Mouse (Mus musculus) CH12.LX (cell line): ENCODE data around the gene Zc3h7b. TPM values are rescaled to one million over a fixed set of nuclear protein-coding genes. Genes with fewer than 3 reads are reported as not detected.

Experiments
- DNase-seq: peaks from one replicate; pipeline ENCODE4 v3.0.0-alpha.2; 2013; ENCODE audit errors: extremely low read depth
- H3K27ac ChIP-seq: 2 replicates; pipeline ENCODE4 v1.5.1; 2012; ENCODE audit warnings: low read depth, mild to moderate bottlenecking, control low read depth, moderate library complexity; ENCODE audit not compliant: insufficient read depth
- H3K27me3 ChIP-seq: replicated peaks from 2 replicates; pipeline ENCODE3; 2012; ENCODE audit warnings: inconsistent platforms
- H3K36me3 ChIP-seq, 2 experiments: replicated peaks in 1 of 2; 2 replicates each; pipeline versions ENCODE3 to v1.6.1; 2012; ENCODE audit warnings: inconsistent platforms in 1 of 2, low read length in 1 of 2, mild to moderate bottlenecking in 1 of 2, mixed read lengths in 1 of 2, moderate library complexity in 1 of 2; ENCODE audit not compliant: control insufficient read depth in 1 of 2, insufficient read depth in 1 of 2
- H3K4me1 ChIP-seq, 2 experiments: 2 replicates each; pipeline ENCODE4 v1.6.1; 2012; ENCODE audit warnings: inconsistent platforms in 1 of 2, moderate library complexity in 1 of 2; ENCODE audit not compliant: insufficient read depth in 2 of 2, control insufficient read depth in 1 of 2
- H3K4me2 ChIP-seq: 2 replicates; pipeline ENCODE4 v1.6.1; 2012; ENCODE audit warnings: low read depth, mild to moderate bottlenecking, control low read depth; ENCODE audit not compliant: poor library complexity, insufficient read depth, severe bottlenecking
- H3K4me3 ChIP-seq, 3 experiments: fragments of 150-350 bp in 1 of 3; sonication (generic) in 1 of 3; replicated peaks in 1 of 3; 2 replicates each; pipeline versions ENCODE3 to v1.5.1; 2011 to 2012; ENCODE audit warnings: low read depth in 2 of 3, low read length in 2 of 3, mild to moderate bottlenecking in 2 of 3, moderate library complexity in 2 of 3, control low read depth in 1 of 3, improper control_type of control experiment in 1 of 3, inconsistent platforms in 1 of 3, mixed read lengths in 1 of 3; ENCODE audit not compliant: poor library complexity in 1 of 3
- H3K79me2 ChIP-seq: replicated peaks from 2 replicates; pipeline ENCODE4 v1.6.1; 2012; ENCODE audit warnings: mild to moderate bottlenecking, moderate library complexity; ENCODE audit not compliant: control insufficient read depth, poor library complexity, insufficient read depth, severe bottlenecking; ENCODE audit errors: extremely low read depth
- H3K9ac ChIP-seq: 2 replicates; pipeline ENCODE4 v1.6.1; 2012; ENCODE audit warnings: low read depth, mild to moderate bottlenecking, control low read depth, moderate library complexity; ENCODE audit not compliant: insufficient read depth
- H3K9me3 ChIP-seq: replicated peaks from 2 replicates; pipeline ENCODE3; 2012; ENCODE audit warnings: low read length, inconsistent platforms, mixed read lengths
- BHLHE40 ChIP-seq: IDR thresholded peaks from 2 replicates; pipeline ENCODE4 v1.6.1; 2011; ENCODE audit warnings: mild to moderate bottlenecking, low read depth, low read length, improper control_type of control experiment
- CHD2 ChIP-seq: IDR thresholded peaks from 2 replicates; pipeline ENCODE4 v1.6.1; 2011; ENCODE audit warnings: low read length, improper control_type of control experiment
- EP300 ChIP-seq: IDR thresholded peaks from 2 replicates; pipeline ENCODE4 v1.6.1; 2011; ENCODE audit warnings: low read length, improper control_type of control experiment
- ETS1 ChIP-seq: conservative IDR thresholded peaks from 2 replicates; pipeline ENCODE4 v1.6.1; 2012; ENCODE audit warnings: low read depth, mild to moderate bottlenecking, inconsistent platforms, low read length, improper control_type of control experiment, moderate library complexity
- GABPA ChIP-seq: IDR thresholded peaks from 2 replicates; pipeline ENCODE4 v1.6.1; 2012; ENCODE audit warnings: low read depth, low read length, improper control_type of control experiment, inconsistent platforms; ENCODE audit not compliant: insufficient replicate concordance
- HCFC1 ChIP-seq: IDR thresholded peaks from 2 replicates; pipeline ENCODE4 v1.6.1; 2012; ENCODE audit warnings: low read depth, mild to moderate bottlenecking, inconsistent platforms, low read length, improper control_type of control experiment
- IRF4 ChIP-seq: IDR thresholded peaks from 2 replicates; pipeline ENCODE4 v1.6.1; 2014; ENCODE audit warnings: low read depth, mild to moderate bottlenecking, inconsistent platforms, low read length, improper control_type of control experiment
- JUN ChIP-seq: IDR thresholded peaks from 2 replicates; pipeline ENCODE4 v1.6.1; 2011; ENCODE audit warnings: low read depth, mild to moderate bottlenecking, low read length, improper control_type of control experiment, moderate library complexity; ENCODE audit not compliant: insufficient read depth
- MAFK ChIP-seq: IDR thresholded peaks from 2 replicates; pipeline ENCODE4 v1.6.1; 2011; ENCODE audit warnings: low read length, improper control_type of control experiment; ENCODE audit not compliant: insufficient replicate concordance
- MAZ ChIP-seq: IDR thresholded peaks from 2 replicates; pipeline ENCODE4 v1.6.1; 2012; ENCODE audit warnings: low read depth, mild to moderate bottlenecking, inconsistent platforms, low read length, improper control_type of control experiment, moderate library complexity
- MEF2A ChIP-seq: IDR thresholded peaks from 2 replicates; pipeline ENCODE4 v1.6.1; 2014; ENCODE audit warnings: low read depth, mild to moderate bottlenecking, inconsistent platforms, low read length, improper control_type of control experiment, borderline replicate concordance
- MXI1 ChIP-seq: IDR thresholded peaks from 2 replicates; pipeline ENCODE4 v1.6.1; 2011; ENCODE audit warnings: mild to moderate bottlenecking, low read depth, low read length, improper control_type of control experiment
- MYC ChIP-seq: IDR thresholded peaks from 2 replicates; pipeline ENCODE4 v1.6.1; 2011; ENCODE audit warnings: low read depth, mild to moderate bottlenecking, improper control_type of control experiment, low read length
- NRF1 ChIP-seq: IDR thresholded peaks from 2 replicates; pipeline ENCODE4 v1.6.1; 2014; ENCODE audit warnings: low read depth, mild to moderate bottlenecking, inconsistent platforms, low read length, improper control_type of control experiment, moderate library complexity
- PAX5 ChIP-seq: IDR thresholded peaks from 2 replicates; pipeline ENCODE4 v1.6.1; 2012; ENCODE audit warnings: low read length, inconsistent platforms, mixed read lengths
- POLR2AphosphoS2 ChIP-seq: IDR thresholded peaks from 2 replicates; pipeline ENCODE4 v1.6.1; 2011; ENCODE audit warnings: low read depth, low read length, improper control_type of control experiment
- RCOR1 ChIP-seq: conservative IDR thresholded peaks from 2 replicates; pipeline ENCODE4 v1.6.1; 2012; ENCODE audit warnings: low read depth, mild to moderate bottlenecking, inconsistent platforms, low read length, improper control_type of control experiment
- SIN3A ChIP-seq: IDR thresholded peaks from 2 replicates; pipeline ENCODE4 v1.6.1; 2012; ENCODE audit warnings: low read length, improper control_type of control experiment, inconsistent platforms
- SMC3 ChIP-seq: IDR thresholded peaks from 2 replicates; pipeline ENCODE4 v1.6.1; 2011; ENCODE audit warnings: low read depth, low read length, improper control_type of control experiment
- TBP ChIP-seq: conservative IDR thresholded peaks from 2 replicates; pipeline ENCODE4 v1.6.1; 2011; ENCODE audit warnings: low read depth, low read length, improper control_type of control experiment
- TCF12 ChIP-seq: IDR thresholded peaks from 2 replicates; pipeline ENCODE4 v1.6.1; 2014; ENCODE audit warnings: low read depth, mild to moderate bottlenecking, inconsistent platforms, low read length, improper control_type of control experiment
- UBTF ChIP-seq: IDR thresholded peaks from 2 replicates; pipeline ENCODE4 v1.6.1; 2012; ENCODE audit warnings: low read depth, mild to moderate bottlenecking, inconsistent platforms, low read length, improper control_type of control experiment, moderate library complexity
- USF1 ChIP-seq: IDR thresholded peaks from 2 replicates; pipeline ENCODE4 v1.6.1; 2014; ENCODE audit warnings: low read depth, mild to moderate bottlenecking, inconsistent platforms, low read length, improper control_type of control experiment
- USF2 ChIP-seq: conservative IDR thresholded peaks from 2 replicates; pipeline ENCODE4 v1.6.1; 2011; ENCODE audit warnings: low read depth, low read length, improper control_type of control experiment
- ZC3H11A ChIP-seq: IDR thresholded peaks from 2 replicates; pipeline ENCODE4 v1.6.1; 2012; ENCODE audit warnings: low read depth, mild to moderate bottlenecking, inconsistent platforms, low read length, improper control_type of control experiment
- ZMIZ1 ChIP-seq: IDR thresholded peaks from 2 replicates; pipeline ENCODE4 v1.6.1; 2012; ENCODE audit warnings: low read depth, mild to moderate bottlenecking, inconsistent platforms, low read length, improper control_type of control experiment
- ZNF384 ChIP-seq: IDR thresholded peaks from 2 replicates; pipeline ENCODE4 v1.6.1; 2012; ENCODE audit warnings: low read depth, low read length, improper control_type of control experiment, inconsistent platforms
- dilution Hi-C: fragments of 300-500 bp; cut with MboI; formaldehyde crosslinking; loops from 2 replicates; pipeline ENCODE4 v1.14.3; 2020; ENCODE audit warnings: low sequenced_read_pairs; ENCODE audit not compliant: extremely low pct_unique_long_range_greater_than_20kb, extremely low pct_ligation_motif_present
- in situ Hi-C: fragments of 300-500 bp; cut with MboI; formaldehyde crosslinking; loops from 3 replicates; pipeline ENCODE4 v1.14.3; 2019; ENCODE audit warnings: low sequenced_read_pairs, low pct_ligation_motif_present, low pct_unique_long_range_greater_than_20kb, mixed read lengths
- polyA plus RNA-seq: library from polyadenylated mRNA; unstranded; fragments of >175 nt; gene quantifications from 2 replicates; pipeline ENCODE4 v1.2.1, GENCODE M21; 2012; ENCODE audit warnings: low read depth; ENCODE audit not compliant: insufficient read length
- total RNA-seq, 2 experiments: library from RNA; depleted of rRNA; stranded (reverse); fragments of 300-350 nt in 1 of 2; fragments of >200 nt in 1 of 2; gene quantifications; 2 replicates each; pipeline ENCODE4 v1.2.3; 2012 to 2014

Gene Zc3h7b
- total and polyA plus RNA-seq, 3 experiments = 8.4 to 43.1 (median 19.7) TPM

GRCm38 (mm10) chr15:81802941-81803351 lies 58.1 kb downstream of the Zc3h7b start:
- dilution Hi-C loops = no loop called here
- no peak for DNase-seq
- Histone ChIP-seq H3K27ac (no peak overlapping the region), H3K4me3 (peak overlapping the region in 1 of 3 experiments; percentile 2), H3K36me3 (no peaks in the 10 kb centered on the region)
- TF ChIP-seq NRF1 (no peak), HCFC1 (no peak), TBP (no peak), RCOR1 (no peak), SMC3 (no peak), JUN (no peak), MAZ (no peak), PAX5 (no peak), ZMIZ1 (no peak), USF1 (no peak), TCF12 (no peak), USF2 (no peak), SIN3A (no peak), IRF4 (no peak)
- TF ChIP-seq, all 38 proteins: peak for 0
- no peak overlapping the region for H3K4me2 ChIP-seq
- H3K79me2 ChIP-seq = no peaks in the 10 kb centered on the region
- no peaks in the 10 kb centered on the region for H3K9me3 ChIP-seq
- peaks cover 35% of the 10 kb centered on the region for H3K27me3 ChIP-seq
- H3K4me1 ChIP-seq = peaks cover 0 to 11% of the 10 kb centered on the region in 2 experiments; a peak in 2 of 4 replicates
- no peak overlapping the region for H3K9ac ChIP-seq
- in situ Hi-C loops = no loop called here

GRCm38 (mm10) chr15:81803425-81803951 lies 58.6 kb downstream of the Zc3h7b start:
- in situ Hi-C loops = no loop called here
- no peaks in the 10 kb centered on the region for H3K9me3 ChIP-seq
- no peaks in the 10 kb centered on the region for H3K79me2 ChIP-seq
- no peak overlapping the region for H3K9ac ChIP-seq
- peaks cover 0 to 11% of the 10 kb centered on the region in 2 experiments; a peak in 2 of 4 replicates for H3K4me1 ChIP-seq
- no peak overlapping the region for H3K4me3 ChIP-seq
- H3K36me3 ChIP-seq = no peaks in the 10 kb centered on the region
- dilution Hi-C loops = no loop called here
- no peak for DNase-seq
- H3K27ac ChIP-seq = no peak overlapping the region
- peaks cover 39% of the 10 kb centered on the region for H3K27me3 ChIP-seq
- no peak overlapping the region for H3K4me2 ChIP-seq
- no peak for TF ChIP-seq HCFC1
- no peak for TF ChIP-seq MEF2A
- TF ChIP-seq ZC3H11A = no peak
- no peak for TF ChIP-seq POLR2AphosphoS2
- TF ChIP-seq ZMIZ1 = no peak
- no peak for TF ChIP-seq USF1
- TF ChIP-seq CHD2 = no peak
- no peak for TF ChIP-seq UBTF
- TF ChIP-seq BHLHE40 = no peak
- no peak for TF ChIP-seq EP300
- no peak for TF ChIP-seq SIN3A
- no peak for TF ChIP-seq GABPA
- TF ChIP-seq USF2 = no peak
- no peak for TF ChIP-seq MAFK
- TF ChIP-seq MYC = no peak
- no peak for TF ChIP-seq MXI1
- TF ChIP-seq ETS1 = no peak
- TF ChIP-seq ZNF384 = no peak
